Mouse (Mus musculus) neural tube, embryonic 12.5 days (tissue): Measurements from ENCODE around the gene Nfib. TPM values are rescaled to one million over a fixed set of nuclear protein-coding genes. Genes with fewer than 3 reads are reported as not detected.

Source experiments
- ATAC-seq: fragments of 200-750 bp; cut with Nextera tagmentation; 2 replicates; pipeline ENCODE4 v1.8.0; 2017; ENCODE audit warnings: low read depth, mild to moderate bottlenecking, moderate TSS enrichment, moderate library complexity; ENCODE audit not compliant: low FRiP score
- H3K27ac ChIP-seq: fragments of 300-500 bp; sonication (generic); 2 replicates; pipeline ENCODE4 v1.5.1; 2016
- H3K27me3 ChIP-seq: fragments of 300-500 bp; sonication (generic); replicated peaks from 2 replicates; pipeline ENCODE4 v1.6.1; 2016; ENCODE audit warnings: mild to moderate bottlenecking
- H3K36me3 ChIP-seq: fragments of 300-500 bp; sonication (generic); 2 replicates; pipeline ENCODE4 v1.6.1; 2016; ENCODE audit warnings: mild to moderate bottlenecking
- H3K4me1 ChIP-seq: fragments of 300-500 bp; sonication (generic); 2 replicates; pipeline ENCODE4 v1.6.1; 2016
- H3K4me2 ChIP-seq: fragments of 300-500 bp; sonication (generic); replicated peaks from 2 replicates; pipeline ENCODE4 v1.6.1; 2016; ENCODE audit warnings: mild to moderate bottlenecking
- H3K4me3 ChIP-seq: fragments of 300-500 bp; sonication (generic); 2 replicates; pipeline ENCODE4 v1.5.1; 2016
- H3K9ac ChIP-seq: fragments of 300-500 bp; sonication (generic); 2 replicates; pipeline ENCODE4 v1.6.1; 2016; ENCODE audit warnings: mild to moderate bottlenecking
- H3K9me3 ChIP-seq: fragments of 300-500 bp; sonication (generic); 2 replicates; pipeline ENCODE4 v1.6.1; 2016; ENCODE audit warnings: mild to moderate bottlenecking
- WGBS: fragments of 180-500 bp; shearing (Covaris S2); methylation state at CpG from one replicate; pipeline ENCODE4 v1.1.7; 2016; 5-methylcytosine and 5-hydroxymethylcytosine counted together
- polyA plus RNA-seq: library from polyadenylated mRNA; unstranded; fragments of >200 nt; fragmentation: Nextera tagmentation; extraction: Ambion mirVana; gene quantifications from 2 replicates; pipeline ENCODE4 v1.2.1, GENCODE M21; 2016

Nfib gene
- polyA plus RNA-seq, 1 experiment from 2014 or later, result 51.0 TPM

DNA sequence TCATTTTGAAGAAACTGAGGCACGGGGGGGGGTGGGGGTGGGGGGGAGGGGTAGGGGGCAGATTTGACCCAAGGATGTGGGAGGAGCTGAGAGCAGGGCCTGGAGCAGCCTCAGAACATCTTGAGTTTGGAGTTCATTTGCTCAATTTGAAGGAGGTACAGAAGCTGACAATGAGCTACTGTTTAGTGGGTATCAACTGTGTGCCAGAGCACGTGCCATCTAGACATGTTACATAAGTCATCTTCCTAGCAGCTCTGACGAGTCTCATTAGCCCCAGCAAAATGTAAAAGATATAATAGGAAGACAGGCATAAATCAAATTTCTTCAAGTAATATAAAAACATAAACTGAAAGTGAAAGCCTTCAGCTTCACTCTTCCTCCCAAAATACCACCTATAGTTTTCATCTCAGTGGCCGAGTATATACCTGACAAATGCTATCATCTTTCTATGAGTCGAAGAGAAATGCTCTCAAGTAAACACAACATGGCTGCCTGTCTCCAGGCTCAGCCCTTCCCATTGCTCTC lies 165.0 kb downstream of the Nfib start:
- Histone ChIP-seq H3K9ac (no peak overlapping the region), H3K27me3 (peaks cover 20% of the 10 kb centered on the region), H3K27ac (no peak overlapping the region), H3K36me3 (no peaks in the 10 kb centered on the region), H3K4me1 (peaks cover 37% of the 10 kb centered on the region), H3K4me2 (no peak overlapping the region), H3K9me3 (no peaks in the 10 kb centered on the region), H3K4me3 (no peak overlapping the region)
- 66% methylated on average over 5 of the region's 5 CpGs for WGBS
- ATAC-seq, result no peak

DNA sequence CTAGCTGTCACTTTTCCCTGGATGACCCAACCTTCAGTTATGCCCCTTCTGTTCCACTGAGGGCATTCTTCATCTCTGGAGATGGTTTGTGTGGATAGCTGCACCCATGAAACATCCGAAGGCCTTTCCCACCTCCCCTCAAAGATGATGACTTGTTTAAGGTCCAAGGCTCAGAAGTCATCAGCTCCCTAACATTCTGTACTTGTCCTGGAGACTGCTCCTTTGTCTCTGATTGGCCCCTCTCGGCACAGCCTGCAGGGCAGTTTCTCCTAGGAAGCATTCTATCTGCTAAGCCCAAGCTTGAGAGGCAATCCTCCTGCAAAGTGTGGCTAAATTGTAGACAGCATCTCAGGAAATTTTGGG lies 165.5 kb downstream of the Nfib start:
- Histone ChIP-seq H3K9ac (no peak overlapping the region), H3K4me1 (peaks cover 37% of the 10 kb centered on the region), H3K36me3 (no peaks in the 10 kb centered on the region), H3K4me3 (no peak overlapping the region), H3K27me3 (peaks cover 24% of the 10 kb centered on the region), H3K27ac (no peak overlapping the region), H3K9me3 (no peaks in the 10 kb centered on the region), H3K4me2 (no peak overlapping the region)
- no peak for ATAC-seq
- 23% methylated on average over 2 of the region's 2 CpGs for WGBS

DNA sequence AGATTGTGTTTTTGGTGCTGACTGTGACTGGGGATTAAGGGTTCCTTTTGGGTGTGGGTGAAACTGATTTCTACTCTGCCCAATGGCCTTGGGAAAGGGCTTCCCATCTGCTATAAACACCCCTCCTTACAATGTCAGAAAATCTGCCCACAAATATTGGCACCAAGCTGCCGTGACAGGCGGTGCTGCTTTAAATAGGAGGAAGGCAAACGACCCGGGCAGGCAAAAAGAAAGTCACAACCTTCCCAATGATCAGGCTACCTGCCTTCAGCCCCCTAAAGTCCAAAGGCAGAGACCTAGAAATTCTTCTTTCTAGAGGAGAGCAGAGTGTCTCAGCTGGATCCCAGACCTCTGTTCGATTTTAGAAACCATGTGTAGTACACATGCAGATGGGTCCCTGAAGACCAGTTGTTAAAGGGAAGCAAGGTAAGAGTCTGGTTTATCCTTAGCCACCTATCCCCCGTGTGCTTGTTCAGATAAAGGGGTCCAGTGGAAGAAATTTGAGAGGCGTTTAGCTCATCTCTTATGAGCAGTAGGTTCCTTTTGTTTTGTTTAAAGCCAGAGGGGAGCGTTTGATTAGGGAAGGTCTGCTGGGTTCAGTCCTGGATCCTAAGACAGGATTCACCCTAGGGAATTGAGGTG lies 166.0 kb downstream of the Nfib start:
- Histone ChIP-seq H3K4me2 (peak overlapping the region; percentile 70), H3K36me3 (no peaks in the 10 kb centered on the region), H3K4me1 (peaks cover 37% of the 10 kb centered on the region), H3K27ac (no peak overlapping the region), H3K9ac (no peak overlapping the region), H3K4me3 (no peak overlapping the region), H3K9me3 (no peaks in the 10 kb centered on the region), H3K27me3 (peaks cover 29% of the 10 kb centered on the region)
- ATAC-seq, result no peak
- WGBS, result 16% methylated on average over 8 of the region's 8 CpGs

DNA sequence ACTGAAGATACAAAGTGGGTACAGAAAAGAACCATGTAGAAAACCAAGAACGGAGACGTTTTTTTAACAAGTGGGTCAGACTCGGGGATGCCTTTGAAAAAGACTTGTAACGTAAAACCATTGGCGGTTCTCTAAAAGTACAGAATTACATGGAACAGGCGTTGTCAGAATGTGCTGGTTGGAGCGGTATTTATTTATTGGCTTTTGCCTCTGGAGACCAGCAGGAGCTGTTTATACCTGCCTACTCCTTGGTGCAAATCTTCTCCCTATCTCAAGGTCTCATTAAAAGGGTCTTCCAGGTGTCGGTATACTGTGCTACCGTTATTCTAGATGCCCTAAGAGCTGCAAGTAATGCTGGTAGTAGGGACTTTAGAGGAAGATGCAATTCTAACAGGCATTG lies 166.7 kb downstream of the Nfib start:
- peaks cover 29% of the 10 kb centered on the region for H3K27me3 ChIP-seq
- peak overlapping the region; percentile 28; the same call in 1 of the 2 replicates for H3K4me3 ChIP-seq
- 4% methylated on average over 9 of the region's 9 CpGs for WGBS
- ATAC-seq, result no peak
- no peaks in the 10 kb centered on the region for H3K36me3 ChIP-seq
- H3K4me1 ChIP-seq, result peaks cover 37% of the 10 kb centered on the region
- peak overlapping the region; percentile 70 for H3K4me2 ChIP-seq
- H3K27ac ChIP-seq, result no peak overlapping the region
- no peak overlapping the region for H3K9ac ChIP-seq
- no peaks in the 10 kb centered on the region for H3K9me3 ChIP-seq

GRCm38 (mm10) chr4:82538069-82538811 lies 167.3 kb downstream of the Nfib start:
- H3K9ac ChIP-seq, result peak overlapping the region; percentile 53
- H3K4me2 ChIP-seq, result peak overlapping the region; percentile 70
- H3K9me3 ChIP-seq, result no peaks in the 10 kb centered on the region
- peaks cover 29% of the 10 kb centered on the region for H3K27me3 ChIP-seq
- H3K4me1 ChIP-seq, result peaks cover 38% of the 10 kb centered on the region
- H3K27ac ChIP-seq, result no peak overlapping the region
- H3K36me3 ChIP-seq, result no peaks in the 10 kb centered on the region
- no peak for ATAC-seq
- WGBS, result 2% methylated on average over 30 of the region's 30 CpGs
- peak overlapping the region; percentile 28; the same call in 1 of the 2 replicates for H3K4me3 ChIP-seq

DNA sequence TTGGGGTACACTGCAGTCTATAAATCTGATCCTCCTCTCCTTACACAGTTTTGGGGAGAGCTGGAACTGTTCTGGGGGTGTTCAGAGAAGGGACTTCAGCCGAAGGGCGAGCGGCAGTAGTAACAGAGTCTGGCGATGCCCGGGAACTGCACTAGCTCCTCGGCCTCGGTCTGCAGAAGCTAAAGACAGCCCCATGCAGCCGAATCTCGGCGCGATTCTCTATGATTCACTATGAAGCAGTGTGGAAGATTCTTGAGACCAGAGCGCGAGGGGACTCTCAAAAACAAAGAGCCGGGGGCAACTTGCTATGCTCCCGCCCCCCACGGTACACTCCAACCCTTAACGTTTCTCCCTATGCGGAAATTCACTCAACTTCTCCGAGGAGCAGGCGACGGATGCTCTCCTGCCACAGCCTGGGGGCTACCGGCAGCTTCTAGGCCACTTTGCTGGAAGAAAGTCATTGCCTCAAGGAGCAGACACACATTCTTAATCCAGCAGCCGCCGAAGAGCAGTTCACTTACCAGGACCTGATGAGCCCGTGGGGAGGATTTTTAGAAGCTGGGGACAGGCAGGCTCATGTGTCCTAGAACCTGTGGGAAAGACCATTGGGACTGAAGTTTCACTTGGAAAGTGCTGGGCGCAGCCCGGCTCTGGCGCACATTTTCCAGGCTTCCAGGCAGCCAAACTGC lies 168.1 kb downstream of the Nfib start:
- 1% methylated on average over 28 of the region's 28 CpGs for WGBS
- no peak for ATAC-seq
- Histone ChIP-seq H3K27me3 (peaks cover 29% of the 10 kb centered on the region), H3K4me3 (peak overlapping the region; percentile 28), H3K36me3 (no peaks in the 10 kb centered on the region), H3K9me3 (no peaks in the 10 kb centered on the region), H3K9ac (peak overlapping the region; percentile 36), H3K27ac (no peak overlapping the region), H3K4me1 (peaks cover 44% of the 10 kb centered on the region), H3K4me2 (peak overlapping the region; percentile 70)

- peak overlapping the region; percentile 28 for H3K4me3 ChIP-seq
- H3K27me3 ChIP-seq, result peaks cover 29% of the 10 kb centered on the region
- no peaks in the 10 kb centered on the region for H3K9me3 ChIP-seq
- peaks cover 50% of the 10 kb centered on the region for H3K4me1 ChIP-seq
- peak overlapping the region; percentile 36; the same call in 1 of the 2 replicates for H3K9ac ChIP-seq
- H3K27ac ChIP-seq, result no peak overlapping the region
- no peaks in the 10 kb centered on the region for H3K36me3 ChIP-seq
- peak overlapping the region; percentile 70 for H3K4me2 ChIP-seq
- ATAC-seq, result no peak
- 4% methylated on average over 36 of the region's 36 CpGs for WGBS
Observed at GRCm38 (mm10) chr4:82536435-82537278, 168.9 kb downstream of the Nfib start.

- H3K9me3 ChIP-seq, result no peaks in the 10 kb centered on the region
- H3K36me3 ChIP-seq, result no peaks in the 10 kb centered on the region
- no peak overlapping the region for H3K4me3 ChIP-seq
- no peak overlapping the region for H3K9ac ChIP-seq
- no peak for ATAC-seq
- peaks cover 29% of the 10 kb centered on the region for H3K27me3 ChIP-seq
- no peak overlapping the region for H3K27ac ChIP-seq
- peak overlapping the region; percentile 70; the same call in 1 of the 2 replicates for H3K4me2 ChIP-seq
- H3K4me1 ChIP-seq, result peaks cover 53% of the 10 kb centered on the region
- 49% methylated on average over 6 of the region's 6 CpGs for WGBS
Observed at GRCm38 (mm10) chr4:82535606-82536434, 169.7 kb downstream of the Nfib start.

DNA sequence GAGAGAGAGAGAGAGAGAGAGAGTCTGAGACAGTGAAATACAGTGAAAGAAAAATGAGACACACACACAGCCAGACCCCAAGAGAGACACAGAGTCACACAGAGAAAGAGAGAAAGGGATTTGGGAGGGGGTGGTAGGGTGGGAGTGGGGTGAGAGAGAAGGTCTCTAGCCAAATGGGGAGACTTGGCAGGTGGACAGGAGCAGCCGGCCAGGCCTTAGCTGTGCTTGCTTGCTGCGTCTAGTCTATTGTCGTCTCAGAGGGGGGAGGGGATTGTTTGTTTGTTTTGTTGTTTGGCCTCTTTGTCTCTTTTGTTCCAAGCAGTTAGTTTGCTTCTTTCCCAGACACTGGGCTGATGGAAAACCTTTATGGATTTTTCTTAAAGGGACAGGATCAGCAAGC lies 172.3 kb downstream of the Nfib start:
- Histone ChIP-seq H3K4me3 (no peak overlapping the region), H3K27me3 (peaks cover 29% of the 10 kb centered on the region), H3K9me3 (no peaks in the 10 kb centered on the region), H3K27ac (peak overlapping the region; percentile 51), H3K4me2 (peak overlapping the region; percentile 37), H3K36me3 (no peaks in the 10 kb centered on the region), H3K4me1 (peaks cover 41% of the 10 kb centered on the region), H3K9ac (peak overlapping the region; percentile 26; the same call in 1 of the 2 replicates)
- ATAC-seq, result peak; percentile 72
- WGBS, result 16% methylated on average over 3 of the region's 3 CpGs

GRCm38 (mm10) chr4:82532443-82533191 lies 172.9 kb downstream of the Nfib start:
- H3K36me3 ChIP-seq, result no peaks in the 10 kb centered on the region
- H3K4me2 ChIP-seq, result peak overlapping the region; percentile 37
- no peak overlapping the region for H3K4me3 ChIP-seq
- H3K27me3 ChIP-seq, result peaks cover 29% of the 10 kb centered on the region
- peak; percentile 84 for ATAC-seq
- H3K27ac ChIP-seq, result peak overlapping the region; percentile 51
- peak overlapping the region; percentile 26 for H3K9ac ChIP-seq
- 5% methylated on average over 10 of the region's 11 CpGs for WGBS
- H3K4me1 ChIP-seq, result peaks cover 36% of the 10 kb centered on the region
- no peaks in the 10 kb centered on the region for H3K9me3 ChIP-seq
